Mouse (Mus musculus) neural tube, embryonic 14.5 days (tissue): ENCODE data around the gene Rusc1. TPM values are rescaled to one million over a fixed set of nuclear protein-coding genes. Genes with fewer than 3 reads are reported as not detected.

ENCODE experiments used
- ATAC-seq: fragments of 200-750 bp; cut with Nextera tagmentation; 2 replicates; pipeline ENCODE4 v1.8.0; 2017; ENCODE audit warnings: low read depth, mild to moderate bottlenecking, moderate TSS enrichment, moderate library complexity
- H3K27ac ChIP-seq: fragments of 300-500 bp; sonication (generic); 2 replicates; pipeline ENCODE4 v1.5.1; 2014; ENCODE audit warnings: low read depth, mild to moderate bottlenecking, control low read depth, low read length, moderate library complexity, mixed read lengths
- H3K27me3 ChIP-seq: fragments of 300-500 bp; sonication (generic); 2 replicates; pipeline ENCODE4 v1.6.1; 2014; ENCODE audit warnings: low read length; ENCODE audit not compliant: control insufficient read depth, insufficient read depth
- H3K36me3 ChIP-seq: fragments of 300-500 bp; sonication (generic); 2 replicates; pipeline ENCODE4 v1.6.1; 2014; ENCODE audit warnings: low read length, mixed read lengths; ENCODE audit not compliant: control insufficient read depth, insufficient read depth
- H3K4me1 ChIP-seq: fragments of 300-500 bp; sonication (generic); 2 replicates; pipeline ENCODE4 v1.6.1; 2014; ENCODE audit warnings: low read length; ENCODE audit not compliant: control insufficient read depth, insufficient read depth
- H3K4me2 ChIP-seq: fragments of 300-500 bp; sonication (generic); 2 replicates; pipeline ENCODE4 v1.6.1; 2014; ENCODE audit warnings: mild to moderate bottlenecking, low read depth, low read length, control low read depth
- H3K4me3 ChIP-seq: fragments of 300-500 bp; sonication (generic); 2 replicates; pipeline ENCODE4 v1.5.1; 2014; ENCODE audit warnings: low read depth, low read length, control low read depth, mixed read lengths
- H3K9ac ChIP-seq: fragments of 300-500 bp; sonication (generic); replicated peaks from 2 replicates; pipeline ENCODE4 v1.6.1; 2014; ENCODE audit warnings: low read depth, mild to moderate bottlenecking, control low read depth, low read length, mixed read lengths
- H3K9me3 ChIP-seq: fragments of 300-500 bp; sonication (generic); 2 replicates; pipeline ENCODE4 v1.6.1; 2016; ENCODE audit warnings: low read length; ENCODE audit not compliant: control insufficient read depth
- WGBS: fragments of 180-500 bp; shearing (Covaris S2); extraction: QIAGEN DNeasy Blood & Tissue Kit; methylation state at CpG from one replicate; pipeline ENCODE4 v1.1.7; 2014; 5-methylcytosine and 5-hydroxymethylcytosine counted together
- polyA plus RNA-seq: library from polyadenylated mRNA; unstranded; fragments of >200 nt; fragmentation: Nextera tagmentation; extraction: Ambion mirVana; gene quantifications from 2 replicates; pipeline ENCODE4 v1.2.1, GENCODE M21; 2014

The Rusc1 gene
- polyA plus RNA-seq, 1 experiment from 2014 or later = 96.7 TPM

GRCm38 (mm10) chr3:89101812-89102494 lies 8.8 kb upstream of the Rusc1 start, which contains the start of gene Fdps:
Fdps (minus strand) TSS chr3:89101959.
- H3K27me3 ChIP-seq = no peaks in the 10 kb centered on the region
- peak; percentile 100 for ATAC-seq
- H3K4me2 ChIP-seq = peak within 1 kb of the TSS; percentile 86
- H3K9me3 ChIP-seq = no peaks in the 10 kb centered on the region
- H3K4me3 ChIP-seq = peak within 1 kb of the TSS; percentile 46
- 0 out of 2 replicates have a peak, but pooled peaks cover 15% of the 10 kb centered on the region for H3K36me3 ChIP-seq
- H3K4me1 ChIP-seq = peaks cover 14% of the 10 kb centered on the region
- peak within 1 kb of the TSS; percentile 57 for H3K9ac ChIP-seq
- peak within 1 kb of the TSS; percentile 74 for H3K27ac ChIP-seq
- under 1% methylated on average over 26 of the region's 26 CpGs for WGBS

GRCm38 (mm10) chr3:89101459-89101811 lies 8.3 kb upstream of the Rusc1 start:
- under 1% methylated on average over 19 of the region's 19 CpGs for WGBS
- H3K27me3 ChIP-seq = no peaks in the 10 kb centered on the region
- peak overlapping the region; percentile 74 for H3K27ac ChIP-seq
- peaks cover 19% of the 10 kb centered on the region; the same call in 1 of the 2 replicates for H3K36me3 ChIP-seq
- peak; percentile 47 for ATAC-seq
- peaks cover 14% of the 10 kb centered on the region for H3K4me1 ChIP-seq
- peak overlapping the region; percentile 46 for H3K4me3 ChIP-seq
- no peaks in the 10 kb centered on the region for H3K9me3 ChIP-seq
- peak overlapping the region; percentile 57 for H3K9ac ChIP-seq
- peak overlapping the region; percentile 86 for H3K4me2 ChIP-seq

GRCm38 (mm10) chr3:89100811-89101210 lies 7.7 kb upstream of the Rusc1 start, which contains the start of gene Gm43738:
Gm43738 (minus strand) TSS chr3:89101099.
- Histone ChIP-seq H3K4me3 (peak within 1 kb of the TSS; percentile 46), H3K4me2 (peak within 1 kb of the TSS; percentile 86), H3K9ac (peak within 1 kb of the TSS; percentile 57), H3K27ac (peak within 1 kb of the TSS; percentile 74), H3K36me3 (peaks cover 21% of the 10 kb centered on the region; the same call in 1 of the 2 replicates), H3K4me1 (peaks cover 14% of the 10 kb centered on the region), H3K9me3 (no peaks in the 10 kb centered on the region), H3K27me3 (no peaks in the 10 kb centered on the region)
- WGBS = 40% methylated on average over 7 of the region's 7 CpGs
- ATAC-seq = no peak

GRCm38 (mm10) chr3:89094021-89094420 lies 910 bp upstream of the Rusc1 start:
- ATAC-seq = no peak
- H3K27ac ChIP-seq = no peak overlapping the region
- no peak overlapping the region for H3K4me3 ChIP-seq
- no peak overlapping the region for H3K4me2 ChIP-seq
- no peaks in the 10 kb centered on the region for H3K9me3 ChIP-seq
- no peak overlapping the region for H3K9ac ChIP-seq
- peaks cover 10% of the 10 kb centered on the region; the same call in 1 of the 2 replicates for H3K4me1 ChIP-seq
- WGBS = 86% methylated on average over 10 of the region's 10 CpGs
- no peaks in the 10 kb centered on the region for H3K27me3 ChIP-seq
- peaks cover 27% of the 10 kb centered on the region for H3K36me3 ChIP-seq

- peaks cover 27% of the 10 kb centered on the region for H3K36me3 ChIP-seq
- WGBS = 11% methylated on average over 11 of the region's 11 CpGs
Observed at GRCm38 (mm10) chr3:89092509-89093090, 511 bp downstream of the Rusc1 start.

GRCm38 (mm10) chr3:89091811-89092508 lies 1.2 kb downstream of the Rusc1 start:
- peak overlapping the region; percentile 67 for H3K4me3 ChIP-seq
- peak overlapping the region; percentile 29; the same call in 1 of the 2 replicates for H3K27ac ChIP-seq
- H3K9me3 ChIP-seq = no peaks in the 10 kb centered on the region
- 9% methylated on average over 20 of the region's 20 CpGs for WGBS
- H3K4me2 ChIP-seq = peak overlapping the region; percentile 97
- H3K27me3 ChIP-seq = no peaks in the 10 kb centered on the region
- H3K9ac ChIP-seq = peak overlapping the region; percentile 79
- peaks cover 13% of the 10 kb centered on the region; the same call in 1 of the 2 replicates for H3K4me1 ChIP-seq
- ATAC-seq = no peak
- peaks cover 25% of the 10 kb centered on the region for H3K36me3 ChIP-seq

More at GRCm38 (mm10) chr3:89092509-89093090, 511 bp downstream of the Rusc1 start:
- H3K9ac ChIP-seq = peak overlapping the region; percentile 79
- no peaks in the 10 kb centered on the region for H3K9me3 ChIP-seq
- H3K4me2 ChIP-seq = peak overlapping the region; percentile 97
- peak overlapping the region; percentile 73 for H3K27ac ChIP-seq
- H3K4me3 ChIP-seq = peak overlapping the region; percentile 67
- no peaks in the 10 kb centered on the region for H3K27me3 ChIP-seq
- ATAC-seq = peak; percentile 41
- H3K4me1 ChIP-seq = peaks cover 11% of the 10 kb centered on the region; the same call in 1 of the 2 replicates

GRCm38 (mm10) chr3:89090694-89091655 lies 2.1 kb downstream of the Rusc1 start:
- under 1% methylated on average over 71 of the region's 74 CpGs for WGBS
- H3K4me2 ChIP-seq = peak overlapping the region; percentile 97
- peaks cover 21% of the 10 kb centered on the region; the same call in 1 of the 2 replicates for H3K36me3 ChIP-seq
- ATAC-seq = peak; percentile 35
- H3K4me1 ChIP-seq = peaks cover 13% of the 10 kb centered on the region; the same call in 1 of the 2 replicates
- no peaks in the 10 kb centered on the region for H3K9me3 ChIP-seq
- H3K4me3 ChIP-seq = peak overlapping the region; percentile 67
- H3K9ac ChIP-seq = peak overlapping the region; percentile 79
- peak overlapping the region; percentile 66 for H3K27ac ChIP-seq
- H3K27me3 ChIP-seq = no peaks in the 10 kb centered on the region
